Mouse (Mus musculus) heart, embryonic 16.5 days (tissue): ENCODE measurements around the gene Colgalt1. TPM values are rescaled to one million over a fixed set of nuclear protein-coding genes. Genes with fewer than 3 reads are reported as not detected.

Source experiments
- ATAC-seq: fragments of 200-750 bp; cut with Nextera tagmentation; replicated peaks from 2 replicates; pipeline ENCODE4 v1.8.0; 2017; ENCODE audit warnings: moderate number of reproducible peaks; ENCODE audit not compliant: insufficient read depth, low FRiP score; ENCODE audit errors: extremely low read depth
- H3K27ac ChIP-seq: fragments of 300-500 bp; sonication (generic); 2 replicates; pipeline ENCODE4 v1.5.1; 2014; ENCODE audit warnings: mild to moderate bottlenecking, low read length, control low read depth, moderate library complexity
- H3K27me3 ChIP-seq: fragments of 300-500 bp; sonication (generic); 2 replicates; pipeline ENCODE4 v1.6.1; 2014; ENCODE audit warnings: low read length, mixed read lengths; ENCODE audit not compliant: control insufficient read depth, insufficient read depth
- H3K36me3 ChIP-seq: fragments of 300-500 bp; sonication (generic); 2 replicates; pipeline ENCODE4 v1.6.1; 2014; ENCODE audit not compliant: control insufficient read depth, insufficient read depth
- H3K4me1 ChIP-seq: fragments of 300-500 bp; sonication (generic); 2 replicates; pipeline ENCODE4 v1.6.1; 2014; ENCODE audit warnings: low read length, mixed read lengths; ENCODE audit not compliant: control insufficient read depth, insufficient read depth
- H3K4me2 ChIP-seq: fragments of 300-500 bp; sonication (generic); 2 replicates; pipeline ENCODE4 v1.6.1; 2014; ENCODE audit warnings: low read depth, mild to moderate bottlenecking, control low read depth, low read length
- H3K4me3 ChIP-seq: fragments of 300-500 bp; sonication (generic); 2 replicates; pipeline ENCODE4 v1.5.1; 2014; ENCODE audit warnings: mild to moderate bottlenecking, control low read depth, low read length
- H3K9ac ChIP-seq: fragments of 300-500 bp; sonication (generic); 2 replicates; pipeline ENCODE4 v1.6.1; 2014; ENCODE audit warnings: low read length, control low read depth
- H3K9me3 ChIP-seq: fragments of 300-500 bp; sonication (generic); replicated peaks from 2 replicates; pipeline ENCODE4 v1.6.1; 2016; ENCODE audit warnings: low read length; ENCODE audit not compliant: control insufficient read depth
- WGBS: fragments of 180-500 bp; shearing (Covaris S2); extraction: QIAGEN DNeasy Blood & Tissue Kit; methylation state at CpG from one replicate; pipeline ENCODE4 v1.1.7; 2014; 5-methylcytosine and 5-hydroxymethylcytosine counted together
- polyA plus RNA-seq: library from polyadenylated mRNA; unstranded; fragments of >200 nt; fragmentation: Nextera tagmentation; extraction: Ambion mirVana; gene quantifications from 2 replicates; pipeline ENCODE4 v1.2.1, GENCODE M21; 2015

Colgalt1 gene
- polyA plus RNA-seq, 1 experiment from 2014 or later, result 54.4 TPM

DNA sequence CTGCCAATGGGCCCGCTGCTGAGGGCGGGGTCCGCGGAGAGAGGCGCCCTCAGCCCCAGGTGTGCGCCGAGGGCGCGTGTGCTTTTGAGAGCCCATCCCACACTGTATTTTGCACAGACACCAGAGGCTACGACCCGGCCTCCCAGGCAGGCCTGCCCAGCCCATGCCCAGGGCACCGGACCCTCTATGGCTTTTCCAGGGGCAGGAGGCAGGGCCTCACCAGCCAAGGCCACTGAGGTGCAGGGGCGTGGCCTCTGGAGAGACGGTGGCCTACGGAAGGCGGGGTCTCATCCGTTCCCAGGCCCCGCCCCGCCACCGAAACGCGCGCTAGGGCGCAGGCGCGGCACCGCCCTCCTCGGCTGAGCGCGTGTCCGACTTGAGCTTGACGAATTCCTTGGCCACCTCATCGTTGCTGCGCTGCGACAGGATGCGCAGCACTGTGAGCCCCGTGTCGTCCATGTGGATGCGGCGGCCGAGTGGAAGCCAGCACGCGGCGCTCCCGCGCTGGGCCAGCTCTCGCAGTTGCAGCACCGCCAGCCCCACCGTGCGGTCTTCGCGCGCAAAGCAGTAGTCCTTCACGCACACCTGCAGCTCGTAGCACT, 18.4 kb downstream of the Colgalt1 start:
- Histone ChIP-seq H3K4me3 (peak overlapping the region; percentile 49), H3K9me3 (peaks cover 9% of the 10 kb centered on the region), H3K36me3 (peaks cover 12% of the 10 kb centered on the region), H3K4me1 (peaks cover 16% of the 10 kb centered on the region), H3K27ac (peak overlapping the region; percentile 71), H3K4me2 (peak overlapping the region; percentile 68), H3K9ac (peak overlapping the region; percentile 60), H3K27me3 (peaks cover 22% of the 10 kb centered on the region)
- ATAC-seq, result peak; percentile 81
- WGBS, result under 1% methylated on average over 55 of the region's 55 CpGs

GRCm38 (mm10) chr8:71629781-71630212, 19.0 kb downstream of the Colgalt1 start:
- Histone ChIP-seq H3K4me2 (peak overlapping the region; percentile 68), H3K27ac (no peak overlapping the region), H3K4me1 (peaks cover 19% of the 10 kb centered on the region), H3K27me3 (peaks cover 22% of the 10 kb centered on the region), H3K4me3 (peak overlapping the region; percentile 49), H3K9ac (peak overlapping the region; percentile 60; the same call in 1 of the 2 replicates), H3K36me3 (peaks cover 6% of the 10 kb centered on the region), H3K9me3 (peaks cover 9% of the 10 kb centered on the region)
- ATAC-seq, result peak; percentile 1; the same call in 1 of the 2 replicates
- 5% methylated on average over 25 of the region's 25 CpGs for WGBS

DNA sequence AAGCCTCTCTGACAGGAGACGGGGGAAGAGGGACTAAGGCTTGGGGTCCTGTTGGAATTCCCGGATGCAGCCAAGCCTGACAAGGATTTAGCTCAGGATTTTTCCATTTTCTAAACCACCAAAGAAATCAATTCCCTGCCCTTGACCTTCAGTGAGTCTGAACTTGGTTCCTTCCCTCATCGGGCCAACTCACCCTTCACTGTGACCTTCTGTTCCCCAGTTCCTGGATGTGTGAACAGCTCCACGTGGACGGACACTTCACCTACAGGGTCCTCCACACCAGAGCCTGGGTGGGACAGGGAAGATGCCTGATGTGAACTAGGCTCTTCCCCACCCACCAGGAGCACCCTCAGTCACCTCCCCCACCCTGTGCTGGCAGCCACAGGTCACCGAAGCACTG, 20.0 kb downstream of the Colgalt1 start:
- Histone ChIP-seq H3K36me3 (peaks cover under 1% of the 10 kb centered on the region; the same call in 1 of the 2 replicates), H3K27ac (no peak overlapping the region), H3K4me2 (no peak overlapping the region), H3K4me3 (no peak overlapping the region), H3K4me1 (peaks cover 19% of the 10 kb centered on the region), H3K9me3 (peaks cover 9% of the 10 kb centered on the region), H3K9ac (no peak overlapping the region), H3K27me3 (peaks cover 22% of the 10 kb centered on the region)
- 75% methylated on average over 6 of the region's 6 CpGs for WGBS
- ATAC-seq, result no peak

GRCm38 (mm10) chr8:71631897-71632296, 21.1 kb downstream of the Colgalt1 start:
- ATAC-seq, result no peak
- Histone ChIP-seq H3K27me3 (peaks cover 22% of the 10 kb centered on the region), H3K9me3 (peaks cover 9% of the 10 kb centered on the region), H3K36me3 (no peaks in the 10 kb centered on the region), H3K4me1 (peaks cover 19% of the 10 kb centered on the region), H3K4me2 (no peak overlapping the region), H3K9ac (no peak overlapping the region), H3K4me3 (no peak overlapping the region), H3K27ac (no peak overlapping the region)
- 69% methylated on average over 2 of the region's 2 CpGs for WGBS

DNA sequence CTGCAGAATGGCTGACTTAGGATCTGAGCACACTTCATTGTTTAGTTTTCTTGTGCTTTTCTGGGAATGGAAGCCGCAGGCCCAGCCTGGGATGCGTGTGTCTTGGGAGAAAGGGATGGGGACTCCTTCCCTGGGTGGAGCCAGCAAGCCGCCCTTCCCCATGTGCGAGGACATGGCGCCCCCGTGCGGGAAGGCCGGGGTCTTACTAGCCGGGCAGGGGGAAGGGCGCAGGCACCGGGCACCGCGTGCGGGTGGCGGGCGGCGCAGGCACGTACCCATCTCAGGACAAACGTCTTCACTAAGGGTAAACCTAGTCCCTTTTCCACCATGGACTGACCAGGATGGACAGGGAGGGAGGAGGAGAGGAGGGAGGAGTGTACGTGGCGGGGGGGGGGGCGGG, 22.4 kb downstream of the Colgalt1 start:
- peaks cover 22% of the 10 kb centered on the region for H3K27me3 ChIP-seq
- H3K9me3 ChIP-seq, result peaks cover 9% of the 10 kb centered on the region
- H3K9ac ChIP-seq, result no peak overlapping the region
- WGBS, result 11% methylated on average over 19 of the region's 22 CpGs
- H3K4me1 ChIP-seq, result peaks cover 16% of the 10 kb centered on the region
- H3K27ac ChIP-seq, result no peak overlapping the region
- no peaks in the 10 kb centered on the region for H3K36me3 ChIP-seq
- no peak for ATAC-seq
- no peak overlapping the region for H3K4me3 ChIP-seq
- no peak overlapping the region for H3K4me2 ChIP-seq

GRCm38 (mm10) chr8:71633981-71634667, 23.3 kb downstream of the Colgalt1 start:
- Histone ChIP-seq H3K27ac (no peak overlapping the region), H3K9ac (no peak overlapping the region), H3K4me2 (peak overlapping the region; percentile 44), H3K4me3 (peak overlapping the region; percentile 23), H3K27me3 (peaks cover 22% of the 10 kb centered on the region), H3K9me3 (peaks cover 9% of the 10 kb centered on the region), H3K4me1 (peaks cover 9% of the 10 kb centered on the region), H3K36me3 (no peaks in the 10 kb centered on the region)
- ATAC-seq, result no peak; the same call in 1 of the 2 replicates
- WGBS, result 3% methylated on average over 26 of the region's 26 CpGs

DNA sequence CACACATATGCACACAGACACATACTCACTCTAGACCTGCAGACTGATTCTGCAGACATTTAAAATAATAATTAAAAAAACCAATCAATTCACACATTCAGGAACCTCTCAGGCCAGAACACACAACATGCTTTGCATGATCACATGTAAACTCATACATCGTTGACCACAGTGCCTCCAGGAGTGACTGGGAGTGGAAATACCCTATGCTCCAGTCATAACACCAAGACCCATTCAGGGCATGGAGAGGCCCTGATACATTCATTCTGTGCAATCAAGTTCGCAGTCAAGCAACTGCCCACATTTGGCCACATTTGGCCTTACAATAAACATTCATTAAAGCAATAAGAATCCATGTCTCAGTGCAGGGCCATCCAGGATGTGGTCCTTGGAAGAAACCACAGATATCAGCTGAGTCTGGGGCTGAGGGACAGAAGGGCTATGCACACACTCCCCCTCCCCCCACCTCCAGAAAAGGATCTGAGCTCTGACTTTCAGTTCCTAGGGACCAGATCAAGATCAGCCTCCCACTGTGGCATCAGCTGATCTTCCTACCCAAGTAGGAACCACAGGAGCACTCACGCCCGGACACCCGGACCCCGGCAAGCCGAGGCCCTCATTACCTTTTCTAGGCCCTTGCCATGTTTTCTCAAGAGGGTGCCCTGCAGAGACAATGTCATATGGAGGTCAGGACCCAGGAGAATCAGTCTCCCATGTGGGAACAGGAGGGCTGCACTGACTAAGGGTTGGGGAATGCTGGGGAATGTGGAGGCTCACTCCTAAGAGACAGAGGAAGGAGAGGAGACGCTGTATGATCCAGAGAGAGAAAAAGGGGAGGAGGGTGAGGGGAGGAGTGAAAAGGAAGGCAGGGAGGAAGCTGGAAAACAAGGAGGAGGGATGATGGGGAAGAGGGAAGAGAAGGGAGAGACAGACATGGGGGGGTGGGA, 26.6 kb downstream of the Colgalt1 start:
- H3K36me3 ChIP-seq, result no peaks in the 10 kb centered on the region
- peaks cover 10% of the 10 kb centered on the region; the same call in 1 of the 2 replicates for H3K27me3 ChIP-seq
- ATAC-seq, result no peak
- WGBS, result 54% methylated on average over 8 of the region's 8 CpGs
- no peak overlapping the region for H3K4me2 ChIP-seq
- peaks cover 4% of the 10 kb centered on the region for H3K4me1 ChIP-seq
- H3K9ac ChIP-seq, result no peak overlapping the region
- peaks cover 8% of the 10 kb centered on the region for H3K9me3 ChIP-seq
- no peak overlapping the region for H3K4me3 ChIP-seq
- H3K27ac ChIP-seq, result no peak overlapping the region

DNA sequence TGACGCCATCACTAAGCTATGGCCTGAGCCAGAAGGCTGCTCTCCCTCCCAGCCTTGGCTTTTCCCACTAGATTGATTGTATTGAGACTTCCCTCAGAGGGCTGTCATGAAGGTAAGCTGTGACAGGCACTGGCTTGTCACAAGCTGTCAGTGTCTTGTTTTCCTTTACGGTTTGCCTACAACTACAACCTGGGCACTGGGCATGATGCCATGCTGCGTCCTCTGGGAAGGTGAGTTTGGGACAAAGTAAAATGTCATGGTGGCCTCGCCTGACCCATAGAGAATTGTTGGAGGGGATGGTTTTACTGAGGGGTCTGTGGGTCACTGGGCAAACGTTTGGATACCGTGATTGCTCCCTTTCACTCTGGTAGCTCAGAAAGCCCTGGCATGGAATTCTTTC, 27.5 kb downstream of the Colgalt1 start:
- Histone ChIP-seq H3K27me3 (peaks cover 6% of the 10 kb centered on the region; the same call in 1 of the 2 replicates), H3K4me2 (no peak overlapping the region), H3K36me3 (no peaks in the 10 kb centered on the region), H3K9me3 (no peaks in the 10 kb centered on the region), H3K4me3 (no peak overlapping the region), H3K27ac (no peak overlapping the region), H3K9ac (no peak overlapping the region), H3K4me1 (peaks cover 4% of the 10 kb centered on the region)
- 66% methylated on average over 6 of the region's 6 CpGs for WGBS
- no peak for ATAC-seq
